ENCODE assay signal across 8 mouse cellular contexts in genomic region chr10:93310721-93311411, GRCm38 (mm10). TPM values are rescaled to one million over a fixed set of nuclear protein-coding genes. Genes with fewer than 3 reads are reported as not detected.
DNase-seq lines count a peak whose midpoint lies in the region; ATAC-seq lines count a peak whose summit lies in the region.

Gene Elk3, minus strand, starts transcription at chr10:93311135.

- H3K9me3 ChIP-seq in forebrain, embryonic 11.5 days (ENCODE audit: control insufficient read depth, low read length), result no peaks in the 10 kb centered on the region

- peaks cover 2% of the 10 kb centered on the region; the same call in 1 of the 2 replicates for H3K4me1 ChIP-seq in forebrain, embryonic 11.5 days (replicated peaks; ENCODE audit: control insufficient read depth, insufficient read depth, low read length)

- peak; percentile 74 for DNase-seq in CD4-positive helper T cell, adult 2 months (ENCODE audit: low read depth, low spot score)
- DNase-seq in ZHBTc4 (ENCODE audit: low read depth, low spot score), result peak; percentile 63
- DNase-seq in forebrain, embryonic 11.5 days (ENCODE audit: low spot score), result peak; percentile 82
- DNase-seq in heart, postnatal 25 days (ENCODE audit: low spot score), result peak; percentile 65
- no peak for DNase-seq in large intestine, adult 2 months (ENCODE audit: low read depth, low spot score)
- DNase-seq in mesoderm, embryonic 11.5 days (ENCODE audit: low read depth, low spot score), result peak; percentile 74
- peak; percentile 80 for DNase-seq in spleen, postnatal 36 days (ENCODE audit: low spot score in 2 of 2)
- no peak for DNase-seq in left cerebral cortex, adult 8-10 months (ENCODE audit: low spot score in 2 of 2)

- H3K4me2 ChIP-seq in forebrain, embryonic 11.5 days (ENCODE audit: low read depth, low read length, severe bottlenecking), result peak within 1 kb of the TSS; percentile 97

- peak within 1 kb of the TSS; percentile 58 for H3K4me3 ChIP-seq in forebrain, embryonic 11.5 days (ENCODE audit: low read depth, low read length)

- H3K27ac ChIP-seq in forebrain, embryonic 11.5 days (ENCODE audit: low read depth, low read length), result peak within 1 kb of the TSS; percentile 55

- H3K36me3 ChIP-seq in forebrain, embryonic 11.5 days (ENCODE audit: control insufficient read depth, insufficient read depth, low read length), result no peaks in the 10 kb centered on the region

- intact Hi-C loops in heart, postnatal 25 days (cut with DNase I), result loop anchor here (2.0 kb wide), 1 partner anchor 18 kb away; no protein-coding TSS in a partner anchor

- peak; percentile 67 for ATAC-seq in forebrain, embryonic 11.5 days (replicated peaks; ENCODE audit: low FRiP score)

- peaks cover 2% of the 10 kb centered on the region; the same call in 1 of the 2 replicates for H3K27me3 ChIP-seq in forebrain, embryonic 11.5 days (ENCODE audit: control insufficient read depth, insufficient read depth, low read length)

- WGBS in forebrain, embryonic 11.5 days, result under 1% methylated on average over 49 of the region's 53 CpGs
- WGBS in large intestine, adult 2 months, result 2% methylated on average over 53 of the region's 53 CpGs

- peak within 1 kb of the TSS; percentile 73 for H3K9ac ChIP-seq in forebrain, embryonic 11.5 days (ENCODE audit: low read length)

RNA-seq across cellular contexts. Expression of gene Elk3, which starts in this region (rescaled TPM):
- polyA plus RNA-seq in forebrain, embryonic 11.5 days (2014; fragmentation: Nextera tagmentation; extraction: Ambion mirVana), result 13.8 and 16.5 TPM in 2 replicates
- 10 to 100 TPM; 45.1 to 48.7 TPM for total RNA-seq in heart, postnatal 25 days (2021)
- 10.5 and 11.6 TPM in 2 replicates for polyA plus RNA-seq in large intestine, adult 2 months (2012; rRNA removed)
- total RNA-seq in left cerebral cortex, adult 8-10 months (2022), result 10 to 100 TPM in 2 of 4 experiments, 1 to 10 TPM in 2; 7.4 to 12.3 (median 9.6) TPM

Comparison
In these comparisons a context has a peak if more than half of its experiments do, and no peak if none do; other contexts are left out.
1. DNase-seq: peak in CD4-positive helper T cell, adult 2 months (single experiment), ZHBTc4 (single experiment), forebrain, embryonic 11.5 days (single experiment), heart, postnatal 25 days (single experiment), mesoderm, embryonic 11.5 days (single experiment) and spleen, postnatal 36 days (2 of 2); none in large intestine, adult 2 months (single experiment) and left cerebral cortex, adult 8-10 months (0 of 2).